Mouse (Mus musculus) mesoderm, embryonic 11.5 days (tissue): ENCODE results near the gene Fbxl2.

Experiments
- DNase-seq: peaks from one replicate; pipeline ENCODE4 v3.0.0-alpha.2; 2012; ENCODE audit warnings: low read depth, low spot score

Fbxl2 gene

GRCm38 (mm10) chr9:113974945-113975344 lies 71.0 kb downstream of the Fbxl2 start:
- DNase-seq = no peak

- DNase-seq = no peak
These were observed 72.1 kb downstream of the Fbxl2 start for GRCm38 (mm10) chr9:113973857-113974256.

GRCm38 (mm10) chr9:113971615-113972014 lies 74.4 kb downstream of the Fbxl2 start:
- DNase-seq = no peak

GRCm38 (mm10) chr9:113970041-113970440 lies 76.0 kb downstream of the Fbxl2 start:
- no peak for DNase-seq

GRCm38 (mm10) chr9:113969399-113969798 lies 76.6 kb downstream of the Fbxl2 start:
- DNase-seq = no peak

GRCm38 (mm10) chr9:113968967-113969366 lies 77.0 kb downstream of the Fbxl2 start:
- DNase-seq = no peak

- DNase-seq = no peak
These were observed 79.2 kb downstream of the Fbxl2 start for GRCm38 (mm10) chr9:113966838-113967237.

- DNase-seq = no peak
These were observed 81.6 kb downstream of the Fbxl2 start for GRCm38 (mm10) chr9:113964415-113964814.

GRCm38 (mm10) chr9:113963718-113964117 lies 82.3 kb downstream of the Fbxl2 start:
- DNase-seq = no peak

- no peak for DNase-seq
These were observed 88.2 kb downstream of the Fbxl2 start for GRCm38 (mm10) chr9:113957777-113958176.

GRCm38 (mm10) chr9:113947216-113947615 lies 98.8 kb downstream of the Fbxl2 start:
- no peak for DNase-seq

GRCm38 (mm10) chr9:113943372-113943771 lies 102.6 kb downstream of the Fbxl2 start:
- DNase-seq = no peak

- DNase-seq = no peak
These were observed 104.7 kb downstream of the Fbxl2 start for GRCm38 (mm10) chr9:113941103-113941805.

GRCm38 (mm10) chr9:113939063-113939850 lies 106.7 kb downstream of the Fbxl2 start:
- DNase-seq = no peak

GRCm38 (mm10) chr9:113935638-113936037 lies 110.4 kb downstream of the Fbxl2 start:
- no peak for DNase-seq

- peak; percentile 14 for DNase-seq
These were observed 113.5 kb downstream of the Fbxl2 start for GRCm38 (mm10) chr9:113932501-113932900.

- no peak for DNase-seq
These were observed 113.9 kb downstream of the Fbxl2 start for GRCm38 (mm10) chr9:113932100-113932470.

- DNase-seq = peak; percentile 49
These were observed 114.5 kb downstream of the Fbxl2 start for GRCm38 (mm10) chr9:113931375-113932099.

GRCm38 (mm10) chr9:113930534-113931374 lies 115.2 kb downstream of the Fbxl2 start, which contains the start of gene Ubp1:
Gene Ubp1, plus strand, starts transcription at chr9:113930934.
- DNase-seq = peak; percentile 99

- DNase-seq = no peak
These were observed 116.3 kb downstream of the Fbxl2 start for GRCm38 (mm10) chr9:113929676-113930075.

- DNase-seq = no peak
These were observed 117.4 kb downstream of the Fbxl2 start for GRCm38 (mm10) chr9:113928591-113928990.
